Mouse (Mus musculus) layer of hippocampus, adult 9-11 months (tissue): ENCODE measurements around the gene Pptc7.
"Not testable (repeated sequence)": the region's sequence is repeated elsewhere in the genome, so short reads cannot be mapped to it uniquely, and the experiment has no call there.

Experiments
- DNase-seq: peaks from one replicate; pipeline ENCODE4 v3.0.0; 2022

The Pptc7 gene

GRCm38 (mm10) chr5:122302810-122303745, 18.9 kb downstream of the Pptc7 start:
- DNase-seq = no peak

GRCm38 (mm10) chr5:122303937-122304336, 19.8 kb downstream of the Pptc7 start:
- no peak for DNase-seq

- DNase-seq = no peak
These were observed 20.4 kb downstream of the Pptc7 start for GRCm38 (mm10) chr5:122304541-122304940.

- no peak for DNase-seq
These were observed 21.3 kb downstream of the Pptc7 start for GRCm38 (mm10) chr5:122305472-122305871.

GRCm38 (mm10) chr5:122306536-122306935, 22.4 kb downstream of the Pptc7 start:
- DNase-seq = no peak

GRCm38 (mm10) chr5:122310699-122311098, 26.5 kb downstream of the Pptc7 start:
- DNase-seq = no peak

GRCm38 (mm10) chr5:122311692-122312091, 27.5 kb downstream of the Pptc7 start:
- DNase-seq = no peak

- no peak for DNase-seq
These were observed 28.2 kb downstream of the Pptc7 start for GRCm38 (mm10) chr5:122312346-122312745.

GRCm38 (mm10) chr5:122312942-122313684, 28.9 kb downstream of the Pptc7 start:
- no peak for DNase-seq

GRCm38 (mm10) chr5:122314966-122315667, 31.0 kb downstream of the Pptc7 start:
- DNase-seq = peak; percentile 95

- DNase-seq = no peak
These were observed 33.3 kb downstream of the Pptc7 start for GRCm38 (mm10) chr5:122317329-122318045.

- DNase-seq = no peak
These were observed 33.9 kb downstream of the Pptc7 start for GRCm38 (mm10) chr5:122318100-122318499.

GRCm38 (mm10) chr5:122318976-122319375, 34.8 kb downstream of the Pptc7 start:
- not testable (repeated sequence) for DNase-seq

- DNase-seq = no peak
These were observed 35.5 kb downstream of the Pptc7 start for GRCm38 (mm10) chr5:122319474-122320204.

GRCm38 (mm10) chr5:122320205-122320781, 36.1 kb downstream of the Pptc7 start:
- no peak for DNase-seq

- no peak for DNase-seq
These were observed 39.4 kb downstream of the Pptc7 start for GRCm38 (mm10) chr5:122323523-122323922.

GRCm38 (mm10) chr5:122324608-122325431, 40.7 kb downstream of the Pptc7 start:
- peak; percentile 90 for DNase-seq

GRCm38 (mm10) chr5:122325477-122325876, 41.3 kb downstream of the Pptc7 start:
- DNase-seq = no peak

GRCm38 (mm10) chr5:122327283-122327682, 43.1 kb downstream of the Pptc7 start:
- no peak for DNase-seq

GRCm38 (mm10) chr5:122330269-122330668, 46.1 kb downstream of the Pptc7 start:
- no peak for DNase-seq
